Mouse (Mus musculus): Measurements from ENCODE around the gene Crtac1. TPM values are rescaled to one million over a fixed set of nuclear protein-coding genes. Genes with fewer than 3 reads are reported as not detected.

Crtac1 gene
- total and polyA plus RNA-seq, 3 experiments, result 0.15 TPM; not detected in 2

- no peaks in the 10 kb centered on the region for H3K36me3 ChIP-seq (ENCODE audit: control insufficient read depth in 1 of 2, insufficient read depth in 2 of 2, low read length in 2 of 2)
- DNase-seq (ENCODE audit: low read depth, low spot score), result peak; percentile 45
- no peaks in the 10 kb centered on the region for H3K9me3 ChIP-seq (replicated peaks; ENCODE audit: insufficient read depth, low read length)
- no peak overlapping the region for H3K27ac ChIP-seq (ENCODE audit: control insufficient read depth, low read depth, low read length)
- no peak for TF ChIP-seq ELF1 (IDR thresholded peaks at IDR 0.05; ENCODE audit: low read depth, low read length)
- TF ChIP-seq BHLHE40 (IDR thresholded peaks at IDR 0.05; ENCODE audit: borderline replicate concordance, low read depth, low read length), result no peak
- TF ChIP-seq ZC3H11A (IDR thresholded peaks at IDR 0.05; ENCODE audit: low read depth, low read length), result no peak
- TF ChIP-seq CHD1 (IDR thresholded peaks at IDR 0.05; ENCODE audit: low read depth, low read length), result no peak
- no peak for TF ChIP-seq USF1 (IDR thresholded peaks at IDR 0.05; ENCODE audit: low read depth, low read length)
- TF ChIP-seq POLR2AphosphoS5 (IDR thresholded peaks at IDR 0.05; ENCODE audit: borderline replicate concordance, low read depth, low read length), result no peak
- no peak for TF ChIP-seq MAX (IDR thresholded peaks at IDR 0.05; ENCODE audit: low read length)
- no peak for TF ChIP-seq NELFE (IDR thresholded peaks at IDR 0.05; ENCODE audit: low read depth, low read length)
- no peak for TF ChIP-seq MXI1 (IDR thresholded peaks at IDR 0.05; ENCODE audit: low read depth, low read length)
- TF ChIP-seq ZKSCAN1 (IDR thresholded peaks at IDR 0.05; ENCODE audit: low read depth, low read length), result no peak
- TF ChIP-seq UBTF (IDR thresholded peaks at IDR 0.05; ENCODE audit: borderline replicate concordance, insufficient read depth, low read depth, low read length), result no peak
- no peak for TF ChIP-seq POLR2AphosphoS2 (IDR thresholded peaks at IDR 0.05; ENCODE audit: low read length)
- no peak for TF ChIP-seq TBP (IDR thresholded peaks at IDR 0.05; ENCODE audit: low read depth, low read length)
- no peak overlapping the region for H3K4me3 ChIP-seq (ENCODE audit: control insufficient read depth in 1 of 2, insufficient read depth in 1 of 2, low read depth in 2 of 2, low read length in 2 of 2)
- no peaks in the 10 kb centered on the region for H3K4me1 ChIP-seq (ENCODE audit: control insufficient read depth in 1 of 2, insufficient read depth in 2 of 2, low read length in 2 of 2)
- no peaks in the 10 kb centered on the region for H3K79me2 ChIP-seq (ENCODE audit: control insufficient read depth, insufficient read depth, low read length, poor library complexity)
- no peaks in the 10 kb centered on the region for H3K27me3 ChIP-seq (ENCODE audit: control insufficient read depth in 1 of 2, insufficient read depth in 2 of 2, low read length in 2 of 2)
- no peak overlapping the region for H3K9ac ChIP-seq (ENCODE audit: control insufficient read depth, low read depth, low read length, poor library complexity, severe bottlenecking)
These were observed 41.2 kb upstream of the Crtac1 start for GRCm38 (mm10) chr19:42472831-42473230.

GRCm38 (mm10) chr19:42471571-42471970, 40.0 kb upstream of the Crtac1 start:
- Histone ChIP-seq H3K9ac (ENCODE audit: control insufficient read depth, low read depth, low read length, poor library complexity, severe bottlenecking) (no peak overlapping the region), H3K79me2 (ENCODE audit: control insufficient read depth, insufficient read depth, low read length, poor library complexity) (no peaks in the 10 kb centered on the region), H3K27me3 (ENCODE audit: control insufficient read depth in 1 of 2, insufficient read depth in 2 of 2, low read length in 2 of 2) (no peaks in the 10 kb centered on the region), H3K4me3 (ENCODE audit: control insufficient read depth in 1 of 2, insufficient read depth in 1 of 2, low read depth in 2 of 2, low read length in 2 of 2) (no peak overlapping the region), H3K27ac (ENCODE audit: control insufficient read depth, low read depth, low read length) (no peak overlapping the region), H3K4me1 (ENCODE audit: control insufficient read depth in 1 of 2, insufficient read depth in 2 of 2, low read length in 2 of 2) (no peaks in the 10 kb centered on the region), H3K9me3 (replicated peaks; ENCODE audit: insufficient read depth, low read length) (no peaks in the 10 kb centered on the region), H3K36me3 (ENCODE audit: control insufficient read depth in 1 of 2, insufficient read depth in 2 of 2, low read length in 2 of 2) (no peaks in the 10 kb centered on the region)
- DNase-seq (ENCODE audit: low read depth, low spot score), result no peak
- no peak for TF ChIP-seq TBP (IDR thresholded peaks at IDR 0.05; ENCODE audit: low read depth, low read length)
- no peak for TF ChIP-seq RCOR1 (IDR thresholded peaks at IDR 0.05; ENCODE audit: low read depth, low read length)
- TF ChIP-seq MEF2A (IDR thresholded peaks at IDR 0.05; ENCODE audit: extremely low read depth, insufficient replicate concordance, low read depth, low read length, poor library complexity, severe bottlenecking), result no peak
- no peak for TF ChIP-seq ZNF384 (IDR thresholded peaks at IDR 0.05; ENCODE audit: low read depth, low read length)
- no peak for TF ChIP-seq MXI1 (IDR thresholded peaks at IDR 0.05; ENCODE audit: low read depth, low read length)
- TF ChIP-seq SMC3 (IDR thresholded peaks at IDR 0.05; ENCODE audit: low read depth, low read length), result no peak
- TF ChIP-seq POLR2AphosphoS2 (IDR thresholded peaks at IDR 0.05; ENCODE audit: low read length), result no peak
- no peak for TF ChIP-seq MAFK (IDR thresholded peaks at IDR 0.05; ENCODE audit: borderline replicate concordance, low read depth, low read length)
- no peak for TF ChIP-seq USF1 (IDR thresholded peaks at IDR 0.05; ENCODE audit: low read depth, low read length)
- TF ChIP-seq POLR2A (IDR thresholded peaks at IDR 0.05; ENCODE audit: control insufficient read depth in 1 of 2, insufficient read depth in 1 of 2, low read depth in 1 of 2, low read length in 2 of 2, poor library complexity in 1 of 2), result no peak
- no peak for TF ChIP-seq MYC (IDR thresholded peaks at IDR 0.05; ENCODE audit: low read depth, low read length)
- no peak for TF ChIP-seq CHD1 (IDR thresholded peaks at IDR 0.05; ENCODE audit: low read depth, low read length)
- TF ChIP-seq E2F4 (IDR thresholded peaks at IDR 0.05; ENCODE audit: borderline replicate concordance, low read depth, low read length), result no peak
- TF ChIP-seq ETS1 (IDR thresholded peaks at IDR 0.05; ENCODE audit: low read depth, low read length), result no peak
- no peak for TF ChIP-seq GATA1 (IDR thresholded peaks at IDR 0.05; ENCODE audit: low read depth, low read length)
- no peak for TF ChIP-seq TAL1 (IDR thresholded peaks at IDR 0.05; ENCODE audit: low read length)
- TF ChIP-seq CHD2 (IDR thresholded peaks at IDR 0.05; ENCODE audit: low read length), result no peak
- no peak for TF ChIP-seq ZMIZ1 (IDR thresholded peaks at IDR 0.05; ENCODE audit: low read depth, low read length)
- TF ChIP-seq KAT2A (conservative IDR thresholded peaks at IDR 0.05; ENCODE audit: low read depth, low read length), result no peak
- TF ChIP-seq JUND (IDR thresholded peaks at IDR 0.05; ENCODE audit: low read depth, low read length), result no peak

Data from MEL (cell line).